Mouse (Mus musculus): ENCODE measurements around the gene Zfp874b. TPM values are rescaled to one million over a fixed set of nuclear protein-coding genes. Genes with fewer than 3 reads are reported as not detected.

Gene Zfp874b
- polyA plus RNA-seq, 2 experiments, result 1.9 to 2.7 TPM

Other genes with a start within 250 kb of the Zfp874b start
- gene Zfp458, start 205.8 kb downstream of the Zfp874b start, polyA plus RNA-seq (2012; rRNA removed), result 0.27 and 0.49 TPM in 2 replicates
- gene Zfp458, start 205.8 kb downstream of the Zfp874b start, polyA plus RNA-seq (2014; fragmentation: Nextera tagmentation; extraction: Ambion mirVana), result 0.28 and 0.34 TPM in 2 replicates
- gene Zfp457, start 177.8 kb downstream of the Zfp874b start, polyA plus RNA-seq (2012; rRNA removed), result 0.42 and 0.44 TPM in 2 replicates
- gene Zfp457, start 177.8 kb downstream of the Zfp874b start, polyA plus RNA-seq (2014; fragmentation: Nextera tagmentation; extraction: Ambion mirVana), result 0.24 TPM in 1 of 2 replicates, not detected in the other
- 0.79 and 1.3 TPM in 2 replicates for gene Zfp595, start 151.7 kb downstream of the Zfp874b start, polyA plus RNA-seq (2012; rRNA removed)
- 1.1 TPM in 2 replicates for gene Zfp595, start 151.7 kb downstream of the Zfp874b start, polyA plus RNA-seq (2014; fragmentation: Nextera tagmentation; extraction: Ambion mirVana)
- not detected in 2 replicates for gene Gm28044, start 123.7 kb downstream of the Zfp874b start, polyA plus RNA-seq (2012; rRNA removed)
- gene Gm28044, start 123.7 kb downstream of the Zfp874b start, polyA plus RNA-seq (2014; fragmentation: Nextera tagmentation; extraction: Ambion mirVana), result not detected in 2 replicates
- 0.36 and 0.78 TPM in 2 replicates for gene Zfp953, start 123.7 kb downstream of the Zfp874b start, polyA plus RNA-seq (2012; rRNA removed)
- gene Zfp953, start 123.7 kb downstream of the Zfp874b start, polyA plus RNA-seq (2014; fragmentation: Nextera tagmentation; extraction: Ambion mirVana), result 0.77 and 0.89 TPM in 2 replicates
- 0.10 TPM in 1 of 2 replicates, not detected in the other for gene Gm28041, start 108.5 kb downstream of the Zfp874b start, polyA plus RNA-seq (2012; rRNA removed)
- gene Gm28041, start 108.5 kb downstream of the Zfp874b start, polyA plus RNA-seq (2014; fragmentation: Nextera tagmentation; extraction: Ambion mirVana), result 0.19 and 0.34 TPM in 2 replicates
- 0.19 and 0.22 TPM in 2 replicates for gene Zfp456, start 108.4 kb downstream of the Zfp874b start, polyA plus RNA-seq (2012; rRNA removed)
- gene Zfp456, start 108.4 kb downstream of the Zfp874b start, polyA plus RNA-seq (2014; fragmentation: Nextera tagmentation; extraction: Ambion mirVana), result 0.47 and 0.56 TPM in 2 replicates
- 0.58 and 1.6 TPM in 2 replicates for gene Zfp429, start 84.4 kb downstream of the Zfp874b start, polyA plus RNA-seq (2012; rRNA removed)
- 1.5 and 1.7 TPM in 2 replicates for gene Zfp429, start 84.4 kb downstream of the Zfp874b start, polyA plus RNA-seq (2014; fragmentation: Nextera tagmentation; extraction: Ambion mirVana)
- 0.07 and 0.16 TPM in 2 replicates for gene Zfp459, start 62.8 kb downstream of the Zfp874b start, polyA plus RNA-seq (2012; rRNA removed)
- 0.17 and 0.42 TPM in 2 replicates for gene Zfp459, start 62.8 kb downstream of the Zfp874b start, polyA plus RNA-seq (2014; fragmentation: Nextera tagmentation; extraction: Ambion mirVana)
- 1.8 and 2.7 TPM in 2 replicates for gene Zfp874a, start 32.6 kb downstream of the Zfp874b start, polyA plus RNA-seq (2012; rRNA removed)
- gene Zfp874a, start 32.6 kb downstream of the Zfp874b start, polyA plus RNA-seq (2014; fragmentation: Nextera tagmentation; extraction: Ambion mirVana), result 5.3 and 5.9 TPM in 2 replicates
- 0.65 and 1.1 TPM in 2 replicates for gene Zfp58, start 16.3 kb upstream of the Zfp874b start, polyA plus RNA-seq (2012; rRNA removed)
- gene Zfp58, start 16.3 kb upstream of the Zfp874b start, polyA plus RNA-seq (2014; fragmentation: Nextera tagmentation; extraction: Ambion mirVana), result 1.6 and 1.7 TPM in 2 replicates
- gene Gm26965, start 41.9 kb upstream of the Zfp874b start, polyA plus RNA-seq (2012; rRNA removed), result not detected in 2 replicates
- gene Gm26965, start 41.9 kb upstream of the Zfp874b start, polyA plus RNA-seq (2014; fragmentation: Nextera tagmentation; extraction: Ambion mirVana), result not detected in 2 replicates
- 4.2 and 5.3 TPM in 2 replicates for gene Zfp87, start 41.9 kb upstream of the Zfp874b start, polyA plus RNA-seq (2012; rRNA removed)
- gene Zfp87, start 41.9 kb upstream of the Zfp874b start, polyA plus RNA-seq (2014; fragmentation: Nextera tagmentation; extraction: Ambion mirVana), result 8.7 and 10.6 TPM in 2 replicates
- gene Zfp748, start 69.6 kb upstream of the Zfp874b start, polyA plus RNA-seq (2012; rRNA removed), result 1.9 and 2.0 TPM in 2 replicates
- 4.9 and 5.1 TPM in 2 replicates for gene Zfp748, start 69.6 kb upstream of the Zfp874b start, polyA plus RNA-seq (2014; fragmentation: Nextera tagmentation; extraction: Ambion mirVana)
- gene Zfp729b, start 125.4 kb upstream of the Zfp874b start, polyA plus RNA-seq (2012; rRNA removed), result 0.43 and 0.80 TPM in 2 replicates
- gene Zfp729b, start 125.4 kb upstream of the Zfp874b start, polyA plus RNA-seq (2014; fragmentation: Nextera tagmentation; extraction: Ambion mirVana), result 1.5 and 1.6 TPM in 2 replicates
- gene Gm49345, start 153.5 kb upstream of the Zfp874b start, polyA plus RNA-seq (2012; rRNA removed), result not detected in 2 replicates
- gene Gm49345, start 153.5 kb upstream of the Zfp874b start, polyA plus RNA-seq (2014; fragmentation: Nextera tagmentation; extraction: Ambion mirVana), result not detected in 2 replicates
- gene Zfp729a, start 153.5 kb upstream of the Zfp874b start, polyA plus RNA-seq (2012; rRNA removed), result 0.49 and 0.77 TPM in 2 replicates
- 0.80 and 1.5 TPM in 2 replicates for gene Zfp729a, start 153.5 kb upstream of the Zfp874b start, polyA plus RNA-seq (2014; fragmentation: Nextera tagmentation; extraction: Ambion mirVana)
- 1.4 and 1.6 TPM in 2 replicates for gene Zfp738, start 202.8 kb upstream of the Zfp874b start, polyA plus RNA-seq (2012; rRNA removed)
- 1.8 TPM in 2 replicates for gene Zfp738, start 202.8 kb upstream of the Zfp874b start, polyA plus RNA-seq (2014; fragmentation: Nextera tagmentation; extraction: Ambion mirVana)
- 0.82 and 1.2 TPM in 2 replicates for gene Zfp65, start 244.9 kb upstream of the Zfp874b start, polyA plus RNA-seq (2012; rRNA removed)
- 0.62 and 1.0 TPM in 2 replicates for gene Zfp65, start 244.9 kb upstream of the Zfp874b start, polyA plus RNA-seq (2014; fragmentation: Nextera tagmentation; extraction: Ambion mirVana)

All from liver, embryonic 14.5 days (tissue).